Mouse (Mus musculus) embryonic facial prominence, embryonic 15.5 days (tissue): ENCODE measurements around the gene Ssbp3. TPM values are rescaled to one million over a fixed set of nuclear protein-coding genes. Genes with fewer than 3 reads are reported as not detected.

Experiments
- ATAC-seq: fragments of 200-750 bp; cut with Nextera tagmentation; 2 replicates; pipeline ENCODE4 v1.8.0; 2017; ENCODE audit warnings: low read depth, moderate TSS enrichment; ENCODE audit not compliant: insufficient number of reproducible peaks, low FRiP score, low TSS enrichment
- H3K27ac ChIP-seq: fragments of 300-500 bp; sonication (generic); replicated peaks from 2 replicates; pipeline ENCODE4 v1.5.1; 2015; ENCODE audit warnings: mild to moderate bottlenecking, inconsistent platforms
- H3K27me3 ChIP-seq: fragments of 300-500 bp; sonication (generic); 2 replicates; pipeline ENCODE4 v1.6.1; 2015; ENCODE audit warnings: inconsistent platforms
- H3K36me3 ChIP-seq: fragments of 300-500 bp; sonication (generic); 2 replicates; pipeline ENCODE4 v1.6.1; 2015; ENCODE audit warnings: mild to moderate bottlenecking, inconsistent platforms
- H3K4me1 ChIP-seq: fragments of 300-500 bp; sonication (generic); 2 replicates; pipeline ENCODE4 v1.6.1; 2015; ENCODE audit warnings: inconsistent platforms
- H3K4me2 ChIP-seq: fragments of 300-500 bp; sonication (generic); replicated peaks from 2 replicates; pipeline ENCODE4 v1.6.1; 2015; ENCODE audit warnings: mild to moderate bottlenecking, inconsistent platforms
- H3K4me3 ChIP-seq: fragments of 300-500 bp; sonication (generic); replicated peaks from 2 replicates; pipeline ENCODE4 v1.5.1; 2015; ENCODE audit warnings: mild to moderate bottlenecking, inconsistent platforms
- H3K9ac ChIP-seq: fragments of 300-500 bp; sonication (generic); 2 replicates; pipeline ENCODE4 v1.6.1; 2015; ENCODE audit warnings: inconsistent platforms
- H3K9me3 ChIP-seq: fragments of 300-500 bp; sonication (generic); replicated peaks from 2 replicates; pipeline ENCODE4 v1.6.1; 2016; ENCODE audit warnings: inconsistent platforms
- WGBS: fragments of 180-500 bp; shearing (Covaris S2); methylation state at CpG from one replicate; pipeline ENCODE4 v1.1.7; 2015; 5-methylcytosine and 5-hydroxymethylcytosine counted together
- polyA plus RNA-seq: library from polyadenylated mRNA; unstranded; fragments of >200 nt; fragmentation: Nextera tagmentation; extraction: Ambion mirVana; gene quantifications from 2 replicates; pipeline ENCODE4 v1.2.1, GENCODE M21; 2015

Gene Ssbp3
- polyA plus RNA-seq, 1 experiment from 2014 or later: 136 TPM

GRCm38 (mm10) chr4:106961321-106961720, 50.8 kb downstream of the Ssbp3 start:
- H3K27ac ChIP-seq: no peak overlapping the region
- no peaks in the 10 kb centered on the region for H3K27me3 ChIP-seq
- no peak overlapping the region for H3K4me3 ChIP-seq
- WGBS: 83% methylated on average over 1 of the region's 1 CpGs
- H3K9me3 ChIP-seq: no peaks in the 10 kb centered on the region
- H3K36me3 ChIP-seq: no peaks in the 10 kb centered on the region
- H3K4me2 ChIP-seq: no peak overlapping the region
- peaks cover 46% of the 10 kb centered on the region for H3K4me1 ChIP-seq
- no peak overlapping the region for H3K9ac ChIP-seq
- no peak for ATAC-seq

- Histone ChIP-seq H3K4me1 (peaks cover 51% of the 10 kb centered on the region), H3K36me3 (no peaks in the 10 kb centered on the region), H3K4me2 (no peak overlapping the region), H3K27ac (no peak overlapping the region), H3K9ac (no peak overlapping the region), H3K4me3 (no peak overlapping the region), H3K27me3 (no peaks in the 10 kb centered on the region), H3K9me3 (no peaks in the 10 kb centered on the region)
- whole genome bisulfite sequencing: 41% methylated on average over 9 of the region's 9 CpGs
- no peak; the same call in 1 of the 2 replicates for ATAC-seq
Measured at GRCm38 (mm10) chr4:106964356-106964755, 53.9 kb downstream of the Ssbp3 start.

GRCm38 (mm10) chr4:106964996-106965395, 54.5 kb downstream of the Ssbp3 start:
- Histone ChIP-seq H3K4me2 (no peak overlapping the region), H3K27me3 (no peaks in the 10 kb centered on the region), H3K9me3 (no peaks in the 10 kb centered on the region), H3K27ac (no peak overlapping the region), H3K36me3 (no peaks in the 10 kb centered on the region), H3K9ac (no peak overlapping the region), H3K4me3 (no peak overlapping the region), H3K4me1 (peaks cover 58% of the 10 kb centered on the region)
- ATAC-seq: no peak
- 59% methylated on average over 10 of the region's 10 CpGs for WGBS

GRCm38 (mm10) chr4:106966443-106966842, 55.9 kb downstream of the Ssbp3 start:
- Histone ChIP-seq H3K4me3 (no peak overlapping the region), H3K27me3 (no peaks in the 10 kb centered on the region), H3K9ac (no peak overlapping the region), H3K4me1 (peaks cover 68% of the 10 kb centered on the region), H3K9me3 (no peaks in the 10 kb centered on the region), H3K4me2 (no peak overlapping the region), H3K27ac (no peak overlapping the region), H3K36me3 (no peaks in the 10 kb centered on the region)
- 81% methylated on average over 3 of the region's 3 CpGs for WGBS
- no peak for ATAC-seq

- no peak for ATAC-seq
- Histone ChIP-seq H3K4me1 (peaks cover 79% of the 10 kb centered on the region), H3K27ac (peak overlapping the region; percentile 49), H3K36me3 (no peaks in the 10 kb centered on the region), H3K9ac (no peak overlapping the region), H3K4me3 (no peak overlapping the region), H3K9me3 (no peaks in the 10 kb centered on the region), H3K27me3 (no peaks in the 10 kb centered on the region), H3K4me2 (no peak overlapping the region)
- WGBS: 42% methylated on average over 8 of the region's 8 CpGs
Measured at GRCm38 (mm10) chr4:106968910-106969309, 58.4 kb downstream of the Ssbp3 start.

GRCm38 (mm10) chr4:106970786-106971185, 60.3 kb downstream of the Ssbp3 start:
- peaks cover 84% of the 10 kb centered on the region for H3K4me1 ChIP-seq
- WGBS: 78% methylated on average over 7 of the region's 7 CpGs

GRCm38 (mm10) chr4:106972061-106972460, 61.6 kb downstream of the Ssbp3 start:
- Histone ChIP-seq H3K4me3 (no peak overlapping the region), H3K9me3 (no peaks in the 10 kb centered on the region), H3K4me2 (no peak overlapping the region), H3K36me3 (no peaks in the 10 kb centered on the region), H3K27ac (peak overlapping the region; percentile 51; the same call in 1 of the 2 replicates), H3K27me3 (no peaks in the 10 kb centered on the region), H3K9ac (no peak overlapping the region), H3K4me1 (peaks cover 85% of the 10 kb centered on the region)
- WGBS: 80% methylated on average over 4 of the region's 4 CpGs
- ATAC-seq: no peak

More at GRCm38 (mm10) chr4:106970786-106971185, 60.3 kb downstream of the Ssbp3 start:
- Histone ChIP-seq H3K27me3 (no peaks in the 10 kb centered on the region), H3K4me2 (no peak overlapping the region), H3K36me3 (no peaks in the 10 kb centered on the region), H3K27ac (no peak overlapping the region), H3K4me3 (no peak overlapping the region), H3K9ac (no peak overlapping the region), H3K9me3 (no peaks in the 10 kb centered on the region)
- ATAC-seq: no peak

- 64% methylated on average over 15 of the region's 15 CpGs for WGBS
- H3K27ac ChIP-seq: peak overlapping the region; percentile 51; the same call in 1 of the 2 replicates
- no peak overlapping the region for H3K4me3 ChIP-seq
- H3K9ac ChIP-seq: no peak overlapping the region
- no peaks in the 10 kb centered on the region for H3K36me3 ChIP-seq
- H3K9me3 ChIP-seq: no peaks in the 10 kb centered on the region
- peaks cover 92% of the 10 kb centered on the region for H3K4me1 ChIP-seq
- no peak overlapping the region for H3K4me2 ChIP-seq
- no peaks in the 10 kb centered on the region for H3K27me3 ChIP-seq
- 0 out of 2 replicates have a peak, but pooled peaks have one; percentile 15 for ATAC-seq
Measured at GRCm38 (mm10) chr4:106972461-106973384, 62.2 kb downstream of the Ssbp3 start.

- no peak for ATAC-seq
- H3K9me3 ChIP-seq: no peaks in the 10 kb centered on the region
- H3K4me3 ChIP-seq: no peak overlapping the region
- H3K9ac ChIP-seq: no peak overlapping the region
- H3K27me3 ChIP-seq: no peaks in the 10 kb centered on the region
- H3K36me3 ChIP-seq: no peaks in the 10 kb centered on the region
- no peak overlapping the region for H3K27ac ChIP-seq
- peaks cover 97% of the 10 kb centered on the region for H3K4me1 ChIP-seq
- 64% methylated on average over 6 of the region's 6 CpGs for WGBS
- no peak overlapping the region for H3K4me2 ChIP-seq
Measured at GRCm38 (mm10) chr4:106975324-106975723, 64.8 kb downstream of the Ssbp3 start.

- H3K27ac ChIP-seq: 0 out of 2 replicates have a peak overlapping the region, but pooled peaks have one; percentile 25
- ATAC-seq: no peak
- no peaks in the 10 kb centered on the region for H3K36me3 ChIP-seq
- peaks cover 97% of the 10 kb centered on the region for H3K4me1 ChIP-seq
- H3K9me3 ChIP-seq: no peaks in the 10 kb centered on the region
- H3K9ac ChIP-seq: no peak overlapping the region
- no peak overlapping the region for H3K4me3 ChIP-seq
- H3K4me2 ChIP-seq: no peak overlapping the region
- no peaks in the 10 kb centered on the region for H3K27me3 ChIP-seq
- 39% methylated on average over 4 of the region's 4 CpGs for WGBS
Measured at GRCm38 (mm10) chr4:106975890-106976289, 65.4 kb downstream of the Ssbp3 start.

- Histone ChIP-seq H3K4me3 (no peak overlapping the region), H3K27ac (0 out of 2 replicates have a peak overlapping the region, but pooled peaks have one; percentile 25), H3K4me1 (peaks cover 99% of the 10 kb centered on the region), H3K9ac (no peak overlapping the region), H3K4me2 (no peak overlapping the region), H3K27me3 (no peaks in the 10 kb centered on the region), H3K36me3 (no peaks in the 10 kb centered on the region), H3K9me3 (no peaks in the 10 kb centered on the region)
- ATAC-seq: no peak
- 57% methylated on average over 2 of the region's 2 CpGs for WGBS
Measured at GRCm38 (mm10) chr4:106976576-106976975, 66.1 kb downstream of the Ssbp3 start.
